Mouse (Mus musculus): ENCODE results near the gene Dscaml1.

Dscaml1 gene

DNA sequence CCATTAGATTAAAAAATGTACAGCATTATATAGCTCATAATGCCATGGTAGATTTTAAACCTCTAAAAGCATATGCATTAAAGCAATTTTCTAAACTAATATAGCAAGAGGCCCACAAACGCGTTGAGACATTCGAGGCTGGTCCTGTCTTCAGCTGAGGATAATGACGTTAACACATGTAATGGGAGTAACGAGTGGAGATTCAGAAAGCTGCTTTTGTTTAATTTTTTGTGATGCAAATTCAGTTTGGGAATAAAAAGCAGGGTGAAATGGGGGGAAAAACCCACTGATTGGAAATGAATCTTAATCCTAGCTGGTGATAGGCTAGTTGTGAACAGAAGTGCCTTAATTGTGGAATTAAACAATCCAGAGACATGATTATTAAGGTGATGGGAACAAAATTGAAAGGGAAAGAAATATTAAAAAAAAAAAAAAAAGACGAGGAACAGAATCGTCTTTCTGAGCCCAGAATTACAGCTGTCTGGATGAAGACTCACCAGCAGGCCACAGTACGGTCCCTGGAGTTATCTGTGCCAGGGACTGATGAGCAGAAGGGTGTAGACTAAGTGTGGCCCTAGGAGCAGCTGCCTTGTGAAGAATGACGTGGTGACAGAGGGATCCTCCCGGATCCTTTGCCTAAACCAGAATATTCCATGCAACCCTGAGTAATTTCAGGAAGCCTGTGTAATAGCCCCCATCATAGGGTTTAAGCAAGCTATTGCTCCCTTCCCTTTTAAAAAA lies 84.5 kb downstream of the Dscaml1 start:
- no peak for DNase-seq (ENCODE audit: low spot score)

DNA sequence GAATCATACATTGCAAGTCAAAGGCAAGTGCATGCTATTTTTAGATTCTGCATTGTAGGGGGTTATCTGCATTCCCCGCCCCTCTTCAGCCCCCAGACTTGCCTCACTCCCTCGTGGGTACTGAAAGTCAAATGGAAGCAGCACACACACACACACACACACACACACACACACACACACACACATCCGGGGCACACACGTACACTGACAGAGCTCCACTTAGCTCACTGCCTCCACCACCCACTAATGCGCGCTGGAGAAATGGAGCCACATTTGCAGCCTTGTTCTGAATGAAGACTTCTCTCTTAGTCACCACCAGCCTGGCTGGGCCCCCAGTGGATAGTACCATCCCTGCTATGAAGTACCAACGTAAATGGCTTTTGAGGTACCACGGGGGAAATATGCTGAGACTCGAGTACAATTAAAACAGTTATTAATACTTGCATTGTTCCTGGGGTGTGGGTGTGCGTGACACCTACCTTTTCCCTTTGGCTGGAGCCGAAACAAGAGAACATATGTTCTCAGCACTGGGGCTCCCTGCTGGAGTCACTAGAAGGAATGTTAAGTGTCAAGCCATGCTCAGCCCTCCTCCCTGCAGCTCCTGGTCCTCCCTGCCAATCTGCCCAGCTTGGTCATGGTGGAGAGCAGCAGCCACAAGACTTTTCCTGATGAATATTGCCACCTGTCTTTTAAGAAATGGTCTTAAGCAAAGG lies 91.7 kb downstream of the Dscaml1 start:
- no peak for DNase-seq (ENCODE audit: low spot score)

GRCm38 (mm10) chr9:45519841-45520240 lies 93.4 kb downstream of the Dscaml1 start:
- DNase-seq (ENCODE audit: low spot score) = no peak

DNA sequence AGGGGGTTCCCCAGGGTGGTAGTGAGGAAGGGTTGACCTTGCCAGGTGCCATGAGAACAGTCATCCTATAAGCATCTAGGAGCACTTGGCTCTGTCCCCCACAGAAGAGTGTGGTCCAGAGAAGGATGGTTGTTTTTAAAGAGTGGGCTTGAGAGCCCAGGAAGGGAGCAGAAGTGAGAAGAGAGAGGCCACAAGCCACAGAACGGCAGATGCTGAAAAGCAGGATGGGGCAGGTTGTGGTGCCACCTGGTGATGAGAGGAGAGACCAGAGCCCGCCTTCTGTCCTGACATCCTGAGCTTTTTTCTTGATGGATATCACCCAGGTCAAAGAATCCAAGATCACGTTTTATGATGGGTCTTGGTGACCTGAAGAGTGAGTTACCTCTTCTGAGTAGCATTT lies 96.4 kb downstream of the Dscaml1 start:
- DNase-seq (ENCODE audit: low spot score) = no peak

GRCm38 (mm10) chr9:45524505-45524904 lies 98.1 kb downstream of the Dscaml1 start:
- DNase-seq (ENCODE audit: low spot score) = no peak

GRCm38 (mm10) chr9:45533253-45533652 lies 106.8 kb downstream of the Dscaml1 start:
- DNase-seq (ENCODE audit: low spot score) = no peak

DNA sequence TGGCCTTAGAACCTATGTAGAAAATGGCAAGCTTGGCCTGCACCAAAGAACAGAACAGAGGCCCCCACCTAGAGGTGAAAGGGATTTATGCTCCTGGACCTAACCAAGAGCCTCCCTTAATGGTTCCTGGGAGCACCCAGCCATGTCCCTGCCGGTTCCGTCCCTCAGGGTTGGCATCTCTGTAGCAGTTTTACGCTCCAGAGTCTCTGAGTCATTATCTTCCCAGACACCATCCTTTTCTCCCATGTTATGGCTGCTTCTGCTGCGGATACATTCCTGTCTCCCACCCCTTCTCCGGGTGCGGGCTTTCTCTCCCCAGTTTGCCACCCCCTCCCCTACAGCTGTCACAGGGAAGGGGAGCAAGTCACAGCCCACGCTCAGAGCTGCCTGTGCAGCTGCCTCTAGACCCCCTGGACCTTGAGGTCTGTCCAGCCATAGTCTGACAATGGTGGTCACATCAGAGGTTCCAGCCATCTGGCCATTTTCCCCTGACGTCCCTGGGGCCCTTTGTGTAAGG lies 108.1 kb downstream of the Dscaml1 start:
- no peak for DNase-seq (ENCODE audit: low spot score)

- no peak for DNase-seq (ENCODE audit: low spot score)
Observed at GRCm38 (mm10) chr9:45537649-45538048, 111.2 kb downstream of the Dscaml1 start.

GRCm38 (mm10) chr9:45539265-45540044 lies 113.0 kb downstream of the Dscaml1 start:
- no peak for DNase-seq (ENCODE audit: low spot score)

DNA sequence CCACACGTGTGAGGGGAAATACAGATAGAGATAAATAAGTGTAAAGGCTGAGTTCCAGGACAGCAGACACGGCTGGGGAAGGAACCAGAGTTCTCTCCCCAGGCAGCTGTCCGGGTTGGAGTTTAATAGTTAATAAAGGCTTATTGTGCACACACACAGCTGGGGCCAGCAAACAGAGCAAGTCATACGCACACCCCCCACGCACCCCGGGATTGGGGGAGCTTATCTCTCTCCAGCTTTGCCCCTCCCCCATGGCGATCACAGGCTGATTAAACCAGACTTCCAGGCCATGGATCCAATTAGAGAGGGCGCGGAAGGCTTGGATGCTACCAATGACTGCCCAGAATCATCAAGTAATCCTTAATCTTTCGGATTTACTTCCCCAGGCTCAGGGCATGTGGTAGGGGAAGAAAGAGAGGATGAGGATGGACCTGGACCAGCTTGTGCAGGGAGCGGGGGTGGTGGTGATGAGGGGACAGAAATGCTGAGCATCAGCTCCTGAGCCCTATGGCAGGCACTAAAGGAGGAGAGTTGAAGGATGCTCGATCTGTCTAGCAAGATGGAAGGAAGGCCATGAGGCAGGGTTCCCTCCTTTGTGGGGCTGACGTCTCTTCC lies 119.7 kb downstream of the Dscaml1 start:
- DNase-seq (ENCODE audit: low spot score) = peak; percentile 47

DNA sequence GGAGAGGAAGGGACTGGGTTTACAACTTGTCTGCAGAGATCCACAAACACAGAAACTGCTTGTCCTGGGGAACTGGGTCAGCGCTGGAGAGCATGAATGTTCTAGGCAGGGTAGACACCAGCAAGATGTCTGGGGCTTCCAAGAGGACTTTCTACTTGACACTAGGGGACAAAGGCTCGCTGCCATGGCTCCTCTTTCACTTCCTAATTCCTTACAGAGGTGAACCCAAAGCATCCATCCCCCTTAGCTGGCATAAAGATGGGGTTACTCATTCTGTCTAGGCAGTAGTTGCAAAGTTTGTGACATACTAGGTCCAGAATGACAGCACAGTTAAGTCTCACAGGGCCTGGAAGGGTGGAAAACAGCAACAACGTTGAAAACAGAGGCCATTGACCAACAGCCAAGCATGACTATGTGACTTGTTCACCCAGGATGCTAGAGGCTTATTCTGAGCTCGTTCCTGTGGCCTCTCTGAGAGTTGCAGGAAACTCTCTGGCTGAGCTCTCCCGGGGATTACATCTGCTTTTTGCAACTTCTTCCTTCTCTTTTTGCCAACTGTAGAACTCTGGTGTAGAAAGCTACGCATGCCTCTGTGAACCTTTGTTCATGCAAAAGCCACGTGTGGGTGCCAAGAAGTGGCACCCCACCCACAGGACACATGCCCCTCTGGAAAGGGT lies 120.6 kb downstream of the Dscaml1 start:
- no peak for DNase-seq (ENCODE audit: low spot score)

- no peak for DNase-seq (ENCODE audit: low spot score)
Observed at GRCm38 (mm10) chr9:45549796-45550195, 123.4 kb downstream of the Dscaml1 start.

DNA sequence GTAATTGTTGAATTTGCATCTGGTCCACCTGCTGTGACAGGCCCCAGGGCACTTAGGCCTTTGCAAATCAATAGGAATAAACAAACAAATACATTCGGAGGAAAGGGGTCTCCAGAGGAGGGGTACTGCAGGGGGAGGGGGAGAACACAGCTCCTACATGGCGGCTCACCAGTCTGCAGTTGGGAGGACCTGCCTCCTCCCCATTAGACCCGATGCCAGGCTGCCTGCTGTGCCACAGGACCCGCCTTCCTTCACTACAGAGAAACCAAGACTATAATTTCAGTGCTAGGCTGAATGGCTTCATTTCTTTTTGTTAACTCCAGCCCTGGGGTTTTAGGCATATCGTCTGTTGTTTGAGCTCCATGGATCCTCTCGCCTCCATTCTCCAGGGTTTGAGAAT lies 123.8 kb downstream of the Dscaml1 start:
- DNase-seq (ENCODE audit: low spot score) = no peak

- DNase-seq (ENCODE audit: low spot score) = no peak
Observed at GRCm38 (mm10) chr9:45550662-45551061, 124.2 kb downstream of the Dscaml1 start.

- DNase-seq (ENCODE audit: low spot score) = no peak
Observed at GRCm38 (mm10) chr9:45555036-45555826, 128.8 kb downstream of the Dscaml1 start.

DNA sequence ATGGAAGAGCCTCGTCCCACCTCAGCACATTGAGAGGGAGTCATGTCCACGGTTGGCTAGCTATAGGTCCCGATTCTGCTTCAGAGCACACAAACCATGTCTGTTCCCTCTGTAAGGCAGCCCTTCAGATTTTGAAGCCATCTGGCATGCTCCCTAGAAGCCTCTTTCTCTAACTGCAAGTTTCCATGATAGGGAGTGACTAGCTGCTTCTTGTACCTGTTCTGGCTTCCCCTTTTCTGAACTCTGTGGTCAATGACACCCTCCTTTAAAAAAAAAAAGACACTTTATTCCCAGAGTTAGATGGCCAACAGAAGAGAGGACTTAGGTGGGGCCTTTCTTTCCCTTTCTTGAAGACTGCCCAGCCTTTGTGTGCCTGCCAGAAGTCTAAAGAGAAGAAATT lies 130.5 kb downstream of the Dscaml1 start:
- DNase-seq (ENCODE audit: low spot score) = no peak

DNA sequence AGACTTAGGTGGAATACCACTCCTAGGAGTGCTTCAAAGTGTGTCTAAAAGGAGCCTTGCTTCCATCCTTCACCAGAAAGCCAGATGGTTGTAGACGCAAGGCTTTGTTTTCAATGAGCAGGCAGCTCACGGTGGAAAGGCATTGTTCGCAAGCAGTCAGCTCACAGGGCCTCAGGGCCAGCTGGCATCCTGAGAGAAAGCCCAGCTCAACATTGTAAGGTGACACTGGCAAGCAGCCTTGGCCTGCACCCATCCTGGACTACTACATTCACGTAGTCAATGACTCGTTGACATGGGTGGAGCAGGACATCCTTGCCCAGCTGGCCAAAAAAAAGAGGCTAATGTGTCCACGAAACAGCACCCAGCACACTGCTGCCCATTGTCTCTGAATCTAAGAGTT lies 134.6 kb downstream of the Dscaml1 start:
- DNase-seq (ENCODE audit: low spot score) = no peak

GRCm38 (mm10) chr9:45566843-45567578 lies 140.6 kb downstream of the Dscaml1 start:
- DNase-seq (ENCODE audit: low spot score) = no peak

- DNase-seq (ENCODE audit: low spot score) = no peak
Observed at GRCm38 (mm10) chr9:45569680-45570079, 143.3 kb downstream of the Dscaml1 start.

GRCm38 (mm10) chr9:45570346-45570745 lies 143.9 kb downstream of the Dscaml1 start:
- DNase-seq (ENCODE audit: low spot score) = no peak
